Mouse (Mus musculus) embryonic facial prominence, embryonic 15.5 days (tissue): ENCODE measurements around the gene C2cd4b. TPM values are rescaled to one million over a fixed set of nuclear protein-coding genes. Genes with fewer than 3 reads are reported as not detected.
A peak's percentile ranks its signal among the peaks of the same experiment; 100 is the strongest.

Source experiments
- ATAC-seq: fragments of 200-750 bp; cut with Nextera tagmentation; 2 replicates; pipeline ENCODE4 v1.8.0; 2017; ENCODE audit warnings: low read depth, moderate TSS enrichment; ENCODE audit not compliant: insufficient number of reproducible peaks, low FRiP score, low TSS enrichment
- H3K27ac ChIP-seq: fragments of 300-500 bp; sonication (generic); replicated peaks from 2 replicates; pipeline ENCODE4 v1.5.1; 2015; ENCODE audit warnings: mild to moderate bottlenecking, inconsistent platforms
- H3K27me3 ChIP-seq: fragments of 300-500 bp; sonication (generic); 2 replicates; pipeline ENCODE4 v1.6.1; 2015; ENCODE audit warnings: inconsistent platforms
- H3K36me3 ChIP-seq: fragments of 300-500 bp; sonication (generic); 2 replicates; pipeline ENCODE4 v1.6.1; 2015; ENCODE audit warnings: mild to moderate bottlenecking, inconsistent platforms
- H3K4me1 ChIP-seq: fragments of 300-500 bp; sonication (generic); 2 replicates; pipeline ENCODE4 v1.6.1; 2015; ENCODE audit warnings: inconsistent platforms
- H3K4me2 ChIP-seq: fragments of 300-500 bp; sonication (generic); replicated peaks from 2 replicates; pipeline ENCODE4 v1.6.1; 2015; ENCODE audit warnings: mild to moderate bottlenecking, inconsistent platforms
- H3K4me3 ChIP-seq: fragments of 300-500 bp; sonication (generic); replicated peaks from 2 replicates; pipeline ENCODE4 v1.5.1; 2015; ENCODE audit warnings: mild to moderate bottlenecking, inconsistent platforms
- H3K9ac ChIP-seq: fragments of 300-500 bp; sonication (generic); 2 replicates; pipeline ENCODE4 v1.6.1; 2015; ENCODE audit warnings: inconsistent platforms
- H3K9me3 ChIP-seq: fragments of 300-500 bp; sonication (generic); replicated peaks from 2 replicates; pipeline ENCODE4 v1.6.1; 2016; ENCODE audit warnings: inconsistent platforms
- WGBS: fragments of 180-500 bp; shearing (Covaris S2); methylation state at CpG from one replicate; pipeline ENCODE4 v1.1.7; 2015; 5-methylcytosine and 5-hydroxymethylcytosine counted together
- polyA plus RNA-seq: library from polyadenylated mRNA; unstranded; fragments of >200 nt; fragmentation: Nextera tagmentation; extraction: Ambion mirVana; gene quantifications from 2 replicates; pipeline ENCODE4 v1.2.1, GENCODE M21; 2015

The C2cd4b gene
- polyA plus RNA-seq, 1 experiment from 2014 or later = 0.64 TPM

- 63% methylated on average over 6 of the region's 6 CpGs for whole genome bisulfite sequencing
Measured at GRCm38 (mm10) chr9:67774201-67774600, 15.0 kb downstream of the C2cd4b start.

GRCm38 (mm10) chr9:67778553-67778952, 19.3 kb downstream of the C2cd4b start:
- H3K27ac ChIP-seq = no peak overlapping the region
- H3K36me3 ChIP-seq = no peaks in the 10 kb centered on the region
- no peak overlapping the region for H3K4me2 ChIP-seq
- no peak for ATAC-seq
- no peak overlapping the region for H3K9ac ChIP-seq
- H3K4me1 ChIP-seq = no peaks in the 10 kb centered on the region
- no peak overlapping the region for H3K4me3 ChIP-seq
- no peaks in the 10 kb centered on the region for H3K9me3 ChIP-seq
- peaks cover 2% of the 10 kb centered on the region; the same call in 1 of the 2 replicates for H3K27me3 ChIP-seq
- 40% methylated on average over 8 of the region's 8 CpGs for WGBS

More at GRCm38 (mm10) chr9:67774201-67774600, 15.0 kb downstream of the C2cd4b start:
- no peak overlapping the region for H3K4me3 ChIP-seq
- H3K4me2 ChIP-seq = no peak overlapping the region
- no peaks in the 10 kb centered on the region for H3K4me1 ChIP-seq
- ATAC-seq = no peak
- H3K36me3 ChIP-seq = no peaks in the 10 kb centered on the region
- no peaks in the 10 kb centered on the region for H3K9me3 ChIP-seq
- no peak overlapping the region for H3K9ac ChIP-seq
- H3K27me3 ChIP-seq = no peaks in the 10 kb centered on the region
- H3K27ac ChIP-seq = no peak overlapping the region

GRCm38 (mm10) chr9:67782786-67783185, 23.5 kb downstream of the C2cd4b start:
- Histone ChIP-seq H3K4me2 (no peak overlapping the region), H3K9me3 (no peaks in the 10 kb centered on the region), H3K4me3 (no peak overlapping the region), H3K36me3 (no peaks in the 10 kb centered on the region), H3K27ac (no peak overlapping the region), H3K9ac (no peak overlapping the region), H3K27me3 (peaks cover 2% of the 10 kb centered on the region; the same call in 1 of the 2 replicates), H3K4me1 (no peaks in the 10 kb centered on the region)
- no peak for ATAC-seq
- WGBS = 62% methylated on average over 6 of the region's 6 CpGs

- no peak overlapping the region for H3K9ac ChIP-seq
- no peaks in the 10 kb centered on the region for H3K36me3 ChIP-seq
- no peaks in the 10 kb centered on the region for H3K4me1 ChIP-seq
- peaks cover 2% of the 10 kb centered on the region; the same call in 1 of the 2 replicates for H3K27me3 ChIP-seq
- H3K9me3 ChIP-seq = no peaks in the 10 kb centered on the region
- H3K4me2 ChIP-seq = no peak overlapping the region
- ATAC-seq = no peak
- H3K27ac ChIP-seq = no peak overlapping the region
- WGBS = 66% methylated on average over 3 of the region's 3 CpGs
- H3K4me3 ChIP-seq = no peak overlapping the region
Measured at GRCm38 (mm10) chr9:67783464-67783863, 24.2 kb downstream of the C2cd4b start.

- Histone ChIP-seq H3K36me3 (no peaks in the 10 kb centered on the region), H3K9me3 (no peaks in the 10 kb centered on the region), H3K27ac (no peak overlapping the region), H3K4me3 (no peak overlapping the region), H3K9ac (no peak overlapping the region), H3K4me1 (no peaks in the 10 kb centered on the region), H3K4me2 (no peak overlapping the region), H3K27me3 (peaks cover 2% of the 10 kb centered on the region; the same call in 1 of the 2 replicates)
- no peak for ATAC-seq
Measured at GRCm38 (mm10) chr9:67783925-67784324, 24.7 kb downstream of the C2cd4b start.

GRCm38 (mm10) chr9:67786311-67786710, 27.1 kb downstream of the C2cd4b start:
- H3K4me2 ChIP-seq = no peak overlapping the region
- no peak overlapping the region for H3K4me3 ChIP-seq
- ATAC-seq = no peak
- H3K4me1 ChIP-seq = no peaks in the 10 kb centered on the region
- H3K9me3 ChIP-seq = no peaks in the 10 kb centered on the region
- no peak overlapping the region for H3K27ac ChIP-seq
- no peak overlapping the region for H3K9ac ChIP-seq
- H3K27me3 ChIP-seq = no peaks in the 10 kb centered on the region
- H3K36me3 ChIP-seq = no peaks in the 10 kb centered on the region
- 60% methylated on average over 7 of the region's 7 CpGs for WGBS

- H3K9ac ChIP-seq = no peak overlapping the region
- WGBS = 65% methylated on average over 6 of the region's 6 CpGs
- ATAC-seq = no peak
Measured at GRCm38 (mm10) chr9:67787671-67788070, 28.4 kb downstream of the C2cd4b start.

GRCm38 (mm10) chr9:67792405-67792804, 33.2 kb downstream of the C2cd4b start:
- WGBS = 70% methylated on average over 5 of the region's 5 CpGs

More at GRCm38 (mm10) chr9:67787671-67788070, 28.4 kb downstream of the C2cd4b start:
- no peak overlapping the region for H3K27ac ChIP-seq
- H3K27me3 ChIP-seq = no peaks in the 10 kb centered on the region
- H3K4me1 ChIP-seq = no peaks in the 10 kb centered on the region
- no peak overlapping the region for H3K4me3 ChIP-seq
- H3K9me3 ChIP-seq = no peaks in the 10 kb centered on the region
- H3K36me3 ChIP-seq = no peaks in the 10 kb centered on the region
- H3K4me2 ChIP-seq = no peak overlapping the region

GRCm38 (mm10) chr9:67793501-67793900, 34.3 kb downstream of the C2cd4b start:
- Histone ChIP-seq H3K36me3 (no peaks in the 10 kb centered on the region), H3K4me1 (peaks cover 15% of the 10 kb centered on the region), H3K9me3 (no peaks in the 10 kb centered on the region), H3K9ac (no peak overlapping the region), H3K4me2 (no peak overlapping the region), H3K4me3 (no peak overlapping the region), H3K27ac (no peak overlapping the region), H3K27me3 (no peaks in the 10 kb centered on the region)
- WGBS = 76% methylated on average over 6 of the region's 6 CpGs
- no peak for ATAC-seq

More at GRCm38 (mm10) chr9:67792405-67792804, 33.2 kb downstream of the C2cd4b start:
- Histone ChIP-seq H3K4me3 (no peak overlapping the region), H3K9me3 (no peaks in the 10 kb centered on the region), H3K27me3 (no peaks in the 10 kb centered on the region), H3K27ac (no peak overlapping the region), H3K4me2 (no peak overlapping the region), H3K9ac (no peak overlapping the region), H3K36me3 (no peaks in the 10 kb centered on the region), H3K4me1 (peaks cover 15% of the 10 kb centered on the region)
- ATAC-seq = no peak

- Histone ChIP-seq H3K9me3 (no peaks in the 10 kb centered on the region), H3K36me3 (no peaks in the 10 kb centered on the region), H3K4me2 (no peak overlapping the region), H3K27me3 (no peaks in the 10 kb centered on the region), H3K4me1 (peaks cover 15% of the 10 kb centered on the region), H3K9ac (no peak overlapping the region), H3K27ac (no peak overlapping the region), H3K4me3 (no peak overlapping the region)
- 75% methylated on average over 1 of the region's 1 CpGs for WGBS
- ATAC-seq = no peak
Measured at GRCm38 (mm10) chr9:67794216-67794615, 35.0 kb downstream of the C2cd4b start.

GRCm38 (mm10) chr9:67794668-67795067, 35.4 kb downstream of the C2cd4b start:
- ATAC-seq = no peak
- Histone ChIP-seq H3K27ac (no peak overlapping the region), H3K36me3 (no peaks in the 10 kb centered on the region), H3K27me3 (no peaks in the 10 kb centered on the region), H3K9me3 (no peaks in the 10 kb centered on the region), H3K4me3 (no peak overlapping the region), H3K9ac (no peak overlapping the region), H3K4me1 (peaks cover 15% of the 10 kb centered on the region), H3K4me2 (no peak overlapping the region)
- WGBS = 89% methylated on average over 4 of the region's 4 CpGs

- Histone ChIP-seq H3K9me3 (no peaks in the 10 kb centered on the region), H3K27ac (no peak overlapping the region), H3K9ac (no peak overlapping the region), H3K36me3 (no peaks in the 10 kb centered on the region), H3K4me1 (peaks cover 15% of the 10 kb centered on the region), H3K4me2 (0 out of 2 replicates have a peak overlapping the region, but pooled peaks have one; percentile 6), H3K4me3 (no peak overlapping the region), H3K27me3 (no peaks in the 10 kb centered on the region)
- no peak for ATAC-seq
- 49% methylated on average over 14 of the region's 14 CpGs for WGBS
Measured at GRCm38 (mm10) chr9:67795205-67795675, 36.0 kb downstream of the C2cd4b start.
